Mouse (Mus musculus) stomach, postnatal 0 days (tissue): ENCODE results near the gene Gabrr3.

Experiments used
- CTCF ChIP-seq: IDR thresholded peaks from 2 replicates; pipeline ENCODE4 v1.5.1; 2016; ENCODE audit warnings: antibody characterized with exemption, low read depth, mild to moderate bottlenecking, moderate library complexity
- EP300 ChIP-seq: optimal IDR thresholded peaks from 2 replicates; pipeline ENCODE3; 2016; ENCODE audit warnings: antibody characterized with exemption

- TF ChIP-seq CTCF = peak; percentile 84
- TF ChIP-seq EP300 = no peak
These were observed 3.4 kb upstream of the Gabrr3 start for GRCm38 (mm10) chr16:59403684-59404083.
